ENCODE assay signal across 8 mouse cellular contexts in genomic region chr11:107982225-107982896, GRCm38 (mm10).
DNase-seq lines count a peak whose midpoint lies in the region; ATAC-seq and TF ChIP-seq lines count a peak whose summit lies in the region.

No protein-coding gene starts in this region.

- no peaks in the 10 kb centered on the region for H3K9me3 ChIP-seq in heart, embryonic 16.5 days (replicated peaks; ENCODE audit: control insufficient read depth, low read length)
- H3K9me3 ChIP-seq in embryonic facial prominence, embryonic 15.5 days (replicated peaks): no peaks in the 10 kb centered on the region

- ATAC-seq in heart, embryonic 16.5 days (replicated peaks; ENCODE audit: extremely low read depth, insufficient read depth, low FRiP score): peak; percentile 55; the same call in 1 of the 2 replicates
- peak; percentile 70; the same call in 1 of the 2 replicates for ATAC-seq in embryonic facial prominence, embryonic 15.5 days (ENCODE audit: insufficient number of reproducible peaks, low FRiP score, low TSS enrichment, low read depth)

- H3K4me3 ChIP-seq in heart, embryonic 16.5 days (ENCODE audit: low read length): no peak overlapping the region
- no peak overlapping the region for H3K4me3 ChIP-seq in bone marrow, adult 2 months (replicated peaks; ENCODE audit: control insufficient read depth, low read depth, low read length)
- H3K4me3 ChIP-seq in embryonic facial prominence, embryonic 15.5 days (replicated peaks): no peak overlapping the region
- no peak overlapping the region for H3K4me3 ChIP-seq in thymus, adult 2 months (ENCODE audit: control insufficient read depth, insufficient read depth, low read length)

- peaks cover 18% of the 10 kb centered on the region for H3K36me3 ChIP-seq in heart, embryonic 16.5 days (ENCODE audit: control insufficient read depth, insufficient read depth)
- H3K36me3 ChIP-seq in embryonic facial prominence, embryonic 15.5 days: 0 out of 2 replicates have a peak, but pooled peaks cover 9% of the 10 kb centered on the region
- H3K36me3 ChIP-seq in thymus, adult 2 months (ENCODE audit: control insufficient read depth, insufficient read depth, low read length): no peaks in the 10 kb centered on the region

- no peak overlapping the region for H3K27ac ChIP-seq in heart, embryonic 16.5 days (ENCODE audit: low read length)
- no peak overlapping the region for H3K27ac ChIP-seq in bone marrow, adult 2 months (ENCODE audit: control insufficient read depth, insufficient read depth, low read depth, low read length, poor library complexity)
- no peak overlapping the region for H3K27ac ChIP-seq in embryonic facial prominence, embryonic 15.5 days (replicated peaks)
- H3K27ac ChIP-seq in thymus, adult 2 months (ENCODE audit: control insufficient read depth, insufficient read depth, low read length): no peak overlapping the region

- no peak for TF ChIP-seq POLR2A in bone marrow, adult 2 months (IDR thresholded peaks at IDR 0.05; ENCODE audit: borderline replicate concordance, control insufficient read depth, low read depth, low read length)
- TF ChIP-seq POLR2A in thymus, adult 2 months (IDR thresholded peaks at IDR 0.05; ENCODE audit: control insufficient read depth, extremely low read depth, insufficient read depth, low read length, poor library complexity): no peak

- H3K27me3 ChIP-seq in heart, embryonic 16.5 days (ENCODE audit: control insufficient read depth, insufficient read depth, low read length): no peaks in the 10 kb centered on the region
- no peaks in the 10 kb centered on the region for H3K27me3 ChIP-seq in embryonic facial prominence, embryonic 15.5 days
- H3K27me3 ChIP-seq in thymus, adult 2 months (ENCODE audit: control insufficient read depth, insufficient read depth, low read length): no peaks in the 10 kb centered on the region

- no peak overlapping the region for H3K4me2 ChIP-seq in heart, embryonic 16.5 days (ENCODE audit: low read depth, low read length)
- no peak overlapping the region for H3K4me2 ChIP-seq in embryonic facial prominence, embryonic 15.5 days (replicated peaks)

- peak; percentile 36; the same call in 1 of the 2 replicates for TF ChIP-seq CTCF in bone marrow, adult 2 months (IDR thresholded peaks at IDR 0.05; ENCODE audit: control insufficient read depth, insufficient read depth, low read length)
- no peak; the same call in 1 of the 2 replicates for TF ChIP-seq CTCF in thymus, adult 2 months (IDR thresholded peaks at IDR 0.05; ENCODE audit: borderline replicate concordance, control insufficient read depth, extremely low read depth, insufficient read depth, low read length, poor library complexity)

- H3K9ac ChIP-seq in heart, embryonic 16.5 days (ENCODE audit: low read length): no peak overlapping the region
- no peak overlapping the region for H3K9ac ChIP-seq in embryonic facial prominence, embryonic 15.5 days

- WGBS in heart, embryonic 16.5 days: 31% methylated on average over 16 of the region's 16 CpGs
- 58% methylated on average over 16 of the region's 16 CpGs for WGBS in bone marrow, adult 2 months
- 24% methylated on average over 16 of the region's 16 CpGs for WGBS in embryonic facial prominence, embryonic 15.5 days
- WGBS in thymus, adult 2 months: 72% methylated on average over 16 of the region's 16 CpGs

- DNase-seq in heart, adult 9 months (ENCODE audit: low spot score in 2 of 2): no peak
- peak; percentile 18 for DNase-seq in hindlimb bud, embryonic 11.5 days (ENCODE audit: extremely low spot score, low read depth, low spot score)
- DNase-seq in left cerebral cortex, postnatal 4 days: peak; percentile 82
- peak; percentile 79 for DNase-seq in neural tube, embryonic 10.5 days (ENCODE audit: extremely low spot score, low spot score)
- no peak for DNase-seq in thymus, adult 2 months

- peaks cover 2% of the 10 kb centered on the region; the same call in 1 of the 2 replicates for H3K4me1 ChIP-seq in heart, embryonic 16.5 days (ENCODE audit: control insufficient read depth, insufficient read depth, low read length)
- no peaks in the 10 kb centered on the region for H3K4me1 ChIP-seq in bone marrow, adult 2 months (ENCODE audit: control insufficient read depth, insufficient read depth, low read length)
- H3K4me1 ChIP-seq in embryonic facial prominence, embryonic 15.5 days: peaks cover 24% of the 10 kb centered on the region
- no peaks in the 10 kb centered on the region for H3K4me1 ChIP-seq in thymus, adult 2 months (replicated peaks; ENCODE audit: control insufficient read depth, insufficient read depth, low read length)

- intact Hi-C loops in left cerebral cortex, postnatal 4 days (cut with DNase I): loop anchor here (2.0 kb wide), 1 partner anchor 118 kb away; no protein-coding TSS in a partner anchor

Comparison
In these comparisons a context has a peak if more than half of its experiments do, and no peak if none do; other contexts are left out.
1. DNase-seq: peak in hindlimb bud, embryonic 11.5 days (single experiment), left cerebral cortex, postnatal 4 days (single experiment) and neural tube, embryonic 10.5 days (single experiment); none in heart, adult 9 months (0 of 2) and thymus, adult 2 months (single experiment).